Mouse (Mus musculus): ENCODE data around the gene Gpr61.

DNA sequence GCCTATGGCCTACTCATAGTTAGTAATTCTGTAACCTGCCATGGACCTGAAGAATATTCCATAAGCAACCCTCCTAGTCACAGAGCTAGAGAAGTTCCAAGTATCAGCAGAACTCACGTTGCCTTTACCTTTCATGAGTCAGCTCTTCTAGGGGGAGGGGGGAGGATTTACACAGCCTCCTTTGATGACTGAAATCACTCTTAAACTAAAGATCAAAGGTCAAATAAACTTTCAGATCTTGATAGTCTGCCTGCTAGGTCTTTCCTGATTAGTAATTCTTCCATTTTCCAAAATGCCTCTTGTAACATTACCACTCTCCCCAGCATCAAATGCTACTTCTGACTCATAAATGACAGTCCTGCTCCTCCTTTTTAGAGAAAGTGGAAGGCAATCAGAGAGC lies 30.6 kb downstream of the Gpr61 start:
- TF ChIP-seq CTCF (IDR thresholded peaks at IDR 0.05; ENCODE audit: low read depth) (no peak), EP300 (IDR thresholded peaks at IDR 0.05; ENCODE audit: low read depth) (no peak)

All from liver, embryonic 14.5 days (tissue).